Mouse (Mus musculus) v-Abl transformed pro-B cells (cell line): ENCODE data around the gene Ttll9.

ENCODE experiments used
- in situ Hi-C, 2 experiments: fragments of 400-800 bp; cut with MboI; formaldehyde crosslinking; loops; one replicate each; pipeline ENCODE4 v1.15.1; 2025; ENCODE audit not compliant: unreplicated experiment in 2 of 2

The Ttll9 gene

DNA sequence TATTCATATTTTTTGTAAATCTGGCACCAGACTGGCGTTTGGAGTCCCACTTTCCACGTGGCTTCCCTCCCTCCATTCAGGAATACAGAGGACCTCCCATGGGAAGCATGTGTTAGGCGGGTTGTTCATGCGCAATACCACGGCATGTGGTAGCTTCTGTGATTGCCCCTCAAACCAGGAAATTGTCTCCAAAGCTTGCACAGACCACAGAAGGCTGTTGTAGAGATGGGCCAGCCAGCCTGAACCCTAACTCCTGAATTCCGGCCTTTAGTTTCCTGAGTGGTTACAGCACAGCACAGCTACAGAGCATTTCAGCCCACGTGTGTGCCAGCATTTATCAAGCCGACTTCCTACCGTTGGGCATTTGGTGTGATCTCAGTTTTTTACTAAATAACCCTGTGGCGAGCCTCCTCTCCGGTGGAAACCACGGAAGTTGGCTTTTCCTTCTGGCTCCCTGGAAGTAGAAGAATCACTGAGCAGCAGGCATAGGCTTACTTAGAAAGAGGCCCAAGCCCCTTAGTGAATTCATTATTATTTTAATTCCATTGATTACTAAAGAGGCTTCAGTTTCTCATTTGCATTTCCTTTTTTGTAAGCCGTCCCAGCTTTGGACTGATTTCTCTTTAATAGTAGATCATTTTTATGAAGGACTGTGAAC lies 41.5 kb downstream of the Ttll9 start:
- in situ Hi-C loops, result no loop called here

DNA sequence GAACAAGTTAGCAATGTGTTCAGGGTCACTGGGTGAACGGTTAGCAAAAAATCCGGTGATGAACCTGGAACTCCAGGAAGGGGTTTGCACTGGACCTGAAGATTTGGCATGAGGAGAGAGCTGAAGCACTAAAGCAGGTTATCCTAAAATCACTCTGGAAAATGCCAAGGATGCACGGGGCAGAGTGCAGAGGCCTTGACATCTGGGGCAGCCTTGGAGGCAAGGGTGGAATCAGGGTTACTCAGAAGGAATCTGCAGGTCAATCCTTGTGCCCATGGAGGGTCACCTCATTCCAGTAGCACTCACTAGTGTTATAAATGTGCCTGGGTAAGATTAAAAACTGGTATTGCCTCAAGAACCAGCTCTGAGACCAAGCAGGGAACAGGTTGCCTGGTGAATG lies 43.7 kb downstream of the Ttll9 start:
- in situ Hi-C loops, result no loop called here

DNA sequence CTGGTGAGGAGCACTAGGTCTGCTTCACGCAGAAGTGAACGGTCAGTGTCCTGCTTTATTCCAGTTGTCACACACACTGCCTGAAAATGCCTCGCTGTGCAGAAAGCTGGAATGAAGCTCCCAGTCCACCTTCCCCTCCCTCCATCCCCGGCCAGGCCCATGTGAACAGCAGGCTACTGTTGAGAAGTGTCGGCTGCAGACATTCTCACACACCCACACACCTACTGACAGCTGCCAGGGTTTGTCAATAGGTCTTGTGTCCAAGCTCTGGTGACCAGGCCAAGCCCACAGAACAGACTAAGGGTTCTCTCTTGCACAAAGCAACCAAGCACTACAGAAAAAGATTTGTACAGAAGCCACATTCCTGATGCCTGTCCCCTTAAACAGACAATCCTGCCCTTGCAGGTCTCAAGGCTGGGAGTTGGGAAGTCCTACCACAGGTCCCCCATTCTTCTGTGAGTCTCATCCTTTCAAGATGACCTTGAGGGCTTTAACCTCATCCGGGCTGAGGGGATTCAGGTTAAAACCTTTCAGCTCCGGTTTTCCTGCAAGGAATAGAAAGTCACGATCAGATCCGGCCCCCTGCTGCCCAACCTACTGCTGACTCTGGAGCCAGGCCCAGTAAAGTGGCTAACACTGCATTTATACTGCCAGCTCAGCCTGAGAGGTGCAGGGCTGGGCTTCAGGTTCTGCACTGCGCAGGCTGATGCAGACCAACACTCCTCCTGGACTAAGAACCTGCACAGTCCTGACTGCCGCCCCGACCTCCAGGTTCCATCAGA lies 47.1 kb downstream of the Ttll9 start:
- in situ Hi-C loops, result no loop called here

DNA sequence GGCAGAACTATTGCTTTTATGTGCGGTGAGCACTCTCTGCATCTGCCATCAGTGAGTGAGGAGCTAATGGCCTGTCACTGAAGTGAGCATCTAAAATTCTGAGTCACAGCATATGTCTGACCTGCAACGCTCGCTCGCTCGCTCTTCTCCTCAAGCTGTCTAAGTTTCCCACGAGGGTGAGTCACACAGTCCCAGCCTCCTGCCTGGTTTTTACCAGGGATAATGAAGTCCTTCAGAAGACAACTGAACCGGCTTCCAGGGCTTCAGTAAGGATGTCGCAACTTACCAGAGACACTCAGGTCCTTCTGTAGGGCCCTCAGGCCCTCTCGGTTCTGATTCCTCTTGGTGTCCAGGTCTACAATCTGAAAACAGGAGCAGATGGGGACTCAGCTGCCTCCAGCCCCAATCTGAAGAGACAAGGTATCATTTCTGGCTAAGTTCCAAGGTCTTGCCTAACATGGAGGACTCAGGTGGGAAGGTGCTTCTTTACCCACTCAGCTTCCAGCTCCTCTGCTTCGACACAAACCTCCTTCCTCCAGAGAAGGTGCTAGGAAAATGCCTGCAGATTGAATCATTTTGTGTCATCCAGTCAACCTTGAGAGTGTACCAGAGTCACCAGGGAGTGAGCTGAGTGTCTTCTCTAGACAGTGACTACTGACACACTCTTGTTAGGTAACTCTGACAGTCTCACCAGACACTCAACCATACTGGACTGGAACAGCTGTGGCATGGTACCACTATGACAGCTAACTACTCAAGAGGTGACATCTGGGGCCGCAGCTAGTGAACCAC lies 51.6 kb downstream of the Ttll9 start:
- in situ Hi-C loops, result loop anchor here (10.0 kb wide), 1 partner anchor 99 kb away; the partner anchor contains the start of gene Mylk2 (in 2 of the 2)

DNA sequence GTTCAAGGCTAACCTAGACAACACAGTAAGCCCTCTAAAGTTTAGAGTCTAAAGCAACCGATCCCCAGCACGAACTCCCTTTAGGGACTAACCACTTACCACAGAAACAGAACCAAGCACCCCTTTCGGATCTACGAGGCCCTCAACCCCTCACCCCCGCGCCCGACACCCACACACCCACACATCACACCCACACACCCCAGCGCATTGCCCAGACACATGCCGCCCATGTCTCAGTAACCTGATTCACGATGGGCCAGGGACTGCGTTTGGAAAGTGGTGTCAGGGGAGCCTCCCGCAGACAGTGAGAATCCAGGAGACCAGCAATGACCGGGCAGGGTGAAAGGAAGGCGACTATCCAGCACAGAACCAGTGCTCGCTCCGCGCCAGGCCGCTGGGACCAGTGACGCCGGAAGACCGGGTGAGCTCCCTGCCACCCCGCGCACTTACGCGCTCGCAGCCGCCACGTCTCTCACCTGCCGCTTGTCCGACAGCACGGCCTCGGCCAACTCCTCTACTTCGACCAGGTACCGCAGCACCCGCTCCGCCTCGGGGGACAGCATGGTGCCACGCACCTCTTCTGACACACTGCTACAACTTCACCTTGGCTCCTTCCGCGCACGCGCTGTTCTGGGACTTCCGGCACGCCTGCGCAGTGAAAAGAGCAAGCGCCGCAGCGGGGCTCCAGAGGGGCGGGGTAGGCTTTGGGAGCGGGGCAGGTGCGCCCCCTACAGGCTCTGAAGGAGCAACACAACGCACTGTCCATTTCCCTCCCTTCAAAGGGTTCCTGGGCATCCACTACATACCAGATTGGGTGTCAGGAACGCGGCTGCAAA lies 52.7 kb downstream of the Ttll9 start, which contains the start of gene Pdrg1:
TSS of gene Pdrg1 (minus strand) at position 670 of the 836 bp plus-strand sequence.
- in situ Hi-C loops, result loop anchor here (10.0 kb wide), 1 partner anchor 100 kb away; the partner anchor contains the start of gene Mylk2 (in 2 of the 2)

DNA sequence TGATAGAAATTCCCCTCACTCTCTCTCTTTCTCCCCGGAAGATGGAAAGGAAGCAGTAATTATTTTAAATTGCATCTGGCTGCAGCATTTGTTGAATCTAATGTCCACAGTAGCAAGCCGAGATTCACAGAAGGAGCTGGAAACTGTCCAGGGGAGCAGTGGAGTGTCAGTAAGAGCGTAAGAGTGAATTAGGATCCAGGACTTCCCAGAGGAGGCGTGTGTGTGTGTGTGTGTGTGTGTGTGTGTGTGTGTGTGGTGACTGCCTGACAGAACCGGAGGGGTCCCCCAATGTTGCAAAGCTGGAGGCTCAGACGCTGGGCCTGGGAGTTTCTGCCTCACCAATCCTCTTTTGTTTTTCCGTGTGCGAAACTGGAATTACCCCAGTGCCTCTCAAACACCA lies 53.5 kb downstream of the Ttll9 start:
- in situ Hi-C loops, result loop anchor here (10.0 kb wide), 1 partner anchor 101 kb away; the partner anchor contains the start of gene Mylk2 (in 2 of the 2)

DNA sequence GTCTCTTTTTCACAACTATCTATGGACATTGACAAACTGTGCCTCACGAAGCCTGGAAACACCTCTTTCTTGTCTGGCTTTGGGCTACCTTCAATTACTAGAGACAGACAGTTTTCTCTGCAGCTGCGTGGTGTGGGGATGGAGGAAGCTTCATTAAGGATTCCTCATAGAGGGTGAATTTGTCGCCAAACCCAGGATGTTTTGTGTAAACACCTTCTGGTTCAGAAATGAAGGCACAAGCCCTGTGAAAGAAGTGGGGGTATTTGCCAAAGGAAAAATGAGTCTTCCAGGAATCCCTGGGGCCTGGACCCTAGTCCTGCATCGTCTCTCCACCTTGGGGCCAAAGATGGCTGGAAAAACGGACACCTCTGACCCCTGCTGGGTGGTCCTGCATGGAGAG lies 54.5 kb downstream of the Ttll9 start:
- in situ Hi-C loops, result loop anchor here (10.0 kb wide), 1 partner anchor 102 kb away; the partner anchor contains the start of gene Mylk2 (in 2 of the 2)

DNA sequence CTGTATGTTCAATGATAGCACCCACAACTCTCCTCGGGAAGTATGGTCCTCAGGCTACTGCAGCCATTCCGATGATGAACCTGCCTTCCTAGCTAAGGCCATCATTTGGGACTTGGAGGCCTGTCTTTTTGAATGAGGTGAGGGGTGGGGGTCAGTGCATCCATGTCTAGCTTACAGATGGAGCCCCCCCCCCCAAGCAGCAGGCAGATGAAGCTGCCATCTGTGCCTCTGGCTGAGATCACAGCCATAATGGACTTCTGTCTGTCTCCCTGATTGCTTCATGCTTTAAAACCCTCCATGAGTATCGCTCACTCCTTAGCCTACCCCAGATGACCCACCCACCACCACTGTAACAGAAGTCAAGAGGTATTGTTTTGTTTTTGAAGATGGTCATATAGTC lies 57.1 kb downstream of the Ttll9 start:
- in situ Hi-C loops, result loop anchor here (10.0 kb wide), 1 partner anchor 105 kb away; the partner anchor contains the start of gene Mylk2 (in 2 of the 2)

DNA sequence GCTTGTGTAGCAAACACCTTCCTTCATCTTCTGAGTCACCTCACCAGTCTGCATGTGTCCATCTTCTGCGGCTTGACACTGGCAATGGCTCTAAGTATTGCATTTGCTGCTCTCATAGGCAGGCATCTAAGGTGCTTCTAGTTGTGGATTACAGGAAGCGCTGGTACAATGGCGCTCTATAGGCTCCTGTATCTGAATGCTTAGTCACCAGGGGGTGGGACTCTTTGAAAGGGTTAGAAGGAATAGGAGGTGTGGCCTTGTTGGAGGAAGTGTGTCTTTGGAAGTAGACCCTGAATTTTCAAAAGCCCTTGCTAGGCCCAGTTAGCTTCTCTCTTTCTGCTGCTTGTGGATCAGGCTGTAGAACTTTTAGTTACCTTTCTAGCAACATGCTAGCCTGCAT lies 58.9 kb downstream of the Ttll9 start:
- in situ Hi-C loops, result no loop called here

DNA sequence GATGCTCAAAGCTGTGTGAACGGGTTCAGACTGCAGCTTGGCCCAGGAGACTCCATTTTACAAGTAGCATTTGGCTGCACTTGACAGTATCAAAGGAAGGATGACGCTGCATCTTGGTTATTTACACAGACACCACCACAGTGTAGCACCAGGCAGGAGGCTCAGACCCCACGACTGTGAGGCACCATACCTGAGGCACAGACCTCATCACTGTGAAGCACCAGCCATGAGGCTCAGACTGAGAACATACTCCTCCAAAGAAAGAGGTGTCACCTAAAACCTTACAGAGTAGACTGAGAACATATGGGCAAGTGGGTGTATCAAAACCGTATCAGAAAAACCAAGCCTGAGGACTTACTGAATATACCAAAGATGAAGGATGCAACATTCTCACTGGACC lies 60.6 kb downstream of the Ttll9 start:
- in situ Hi-C loops, result no loop called here

DNA sequence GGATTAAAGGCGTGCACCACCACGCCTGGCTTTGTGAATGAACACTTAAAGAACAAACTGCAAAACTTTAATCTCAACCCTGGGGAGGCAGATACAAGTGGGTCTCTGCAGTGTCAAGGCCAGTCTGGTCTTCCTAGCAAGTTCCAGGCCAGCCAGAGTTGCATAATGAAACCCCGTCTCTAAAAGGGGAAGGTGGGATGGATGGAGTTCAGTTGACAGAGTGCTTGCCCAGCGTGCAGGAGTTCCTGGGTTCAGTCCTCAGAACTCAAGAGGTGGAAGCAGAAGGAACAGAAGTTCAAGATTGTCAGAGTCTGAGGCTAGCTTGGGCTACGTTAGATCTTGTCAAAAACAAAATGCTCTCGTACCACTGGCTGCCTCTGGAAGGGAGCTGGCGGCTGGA lies 63.8 kb downstream of the Ttll9 start:
- in situ Hi-C loops, result no loop called here

DNA sequence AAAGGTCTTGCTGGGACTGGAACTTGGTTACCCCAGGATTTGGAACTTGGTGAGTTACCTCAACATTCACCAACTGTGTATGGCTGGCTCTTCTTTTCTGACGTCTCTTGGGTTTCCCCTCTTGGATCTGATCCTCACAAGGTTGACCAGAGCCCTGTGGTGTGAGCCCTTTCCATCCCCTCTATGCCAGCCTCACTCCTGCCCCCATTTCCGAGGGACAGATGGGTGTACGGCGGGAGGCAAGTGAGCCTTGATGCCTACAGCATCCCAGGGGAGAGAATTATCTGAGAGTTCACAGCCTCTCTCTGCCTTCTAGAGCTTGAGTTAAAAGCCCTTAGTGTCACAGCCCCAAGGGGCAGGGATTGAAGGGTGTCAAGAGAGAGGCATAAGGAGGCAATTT lies 65.2 kb downstream of the Ttll9 start:
- in situ Hi-C loops, result no loop called here

DNA sequence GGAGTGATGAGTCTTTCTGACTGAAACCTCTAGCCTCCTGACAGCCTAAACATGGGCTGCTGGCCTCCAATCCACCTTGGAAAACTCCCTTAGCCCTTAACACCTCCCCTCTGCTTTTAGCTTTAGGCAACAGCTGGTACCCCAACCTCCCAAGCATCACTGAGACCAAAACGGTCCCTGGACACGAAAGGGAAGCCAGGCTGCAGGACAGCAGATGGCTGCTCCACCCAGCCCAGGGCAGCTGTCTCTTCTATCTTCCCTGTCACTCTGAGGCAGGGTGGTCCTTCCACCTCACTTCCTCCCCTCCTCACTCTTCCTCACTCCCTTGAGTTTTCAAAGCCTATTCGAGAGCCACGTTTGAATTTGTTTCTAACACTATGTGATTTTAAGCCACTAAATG lies 68.1 kb downstream of the Ttll9 start:
- in situ Hi-C loops, result no loop called here

DNA sequence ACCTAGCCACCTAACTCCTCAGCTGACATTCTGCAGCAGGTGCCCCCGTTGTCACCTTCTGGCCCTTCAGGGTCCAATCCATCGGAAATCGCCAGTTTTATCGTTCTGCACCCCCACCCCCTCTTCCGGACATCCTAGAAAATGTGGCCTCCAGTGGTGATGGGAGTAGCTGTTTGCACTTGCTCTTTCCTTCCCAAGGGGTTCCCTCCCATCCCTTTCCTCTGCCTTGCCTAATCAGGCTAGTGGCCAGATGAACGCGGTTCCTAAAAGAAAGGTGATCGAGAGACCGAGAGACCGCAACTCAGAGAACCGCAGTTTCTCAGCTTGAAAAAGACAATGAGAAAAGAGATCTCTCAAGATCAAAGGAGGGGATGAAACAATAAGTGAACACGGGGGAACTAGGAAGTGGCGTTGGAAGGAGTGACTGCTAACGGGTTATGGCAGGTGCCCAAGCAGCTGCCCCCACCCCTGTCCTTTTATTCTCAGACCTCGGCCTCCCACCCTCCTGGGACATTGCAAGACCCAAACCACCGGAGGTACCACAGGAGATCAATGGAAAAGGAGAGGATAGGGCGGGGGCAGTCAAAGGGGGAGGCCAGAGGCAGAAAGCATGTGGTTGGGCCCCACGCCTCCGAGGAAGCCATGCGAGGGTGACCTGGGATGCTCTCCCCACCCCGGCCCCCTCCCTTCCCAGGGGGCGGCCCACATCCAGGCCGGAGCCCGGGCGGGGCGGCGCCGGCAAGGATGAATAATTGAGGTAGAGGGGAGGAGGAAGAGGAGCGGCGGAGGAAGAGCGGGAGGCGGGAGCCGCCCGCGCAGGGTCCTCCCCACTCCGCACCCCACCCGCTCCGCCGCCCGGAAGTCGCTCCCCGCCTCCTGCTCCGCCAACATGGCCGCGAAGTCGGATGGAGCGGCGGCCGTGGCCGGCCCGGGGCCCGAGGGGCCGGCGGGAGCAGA lies 69.1 kb downstream of the Ttll9 start, which contains the start of gene Xkr7:
TSS of gene Xkr7 (plus strand) at position 727 of the 957 bp plus-strand sequence.
- in situ Hi-C loops, result no loop called here

DNA sequence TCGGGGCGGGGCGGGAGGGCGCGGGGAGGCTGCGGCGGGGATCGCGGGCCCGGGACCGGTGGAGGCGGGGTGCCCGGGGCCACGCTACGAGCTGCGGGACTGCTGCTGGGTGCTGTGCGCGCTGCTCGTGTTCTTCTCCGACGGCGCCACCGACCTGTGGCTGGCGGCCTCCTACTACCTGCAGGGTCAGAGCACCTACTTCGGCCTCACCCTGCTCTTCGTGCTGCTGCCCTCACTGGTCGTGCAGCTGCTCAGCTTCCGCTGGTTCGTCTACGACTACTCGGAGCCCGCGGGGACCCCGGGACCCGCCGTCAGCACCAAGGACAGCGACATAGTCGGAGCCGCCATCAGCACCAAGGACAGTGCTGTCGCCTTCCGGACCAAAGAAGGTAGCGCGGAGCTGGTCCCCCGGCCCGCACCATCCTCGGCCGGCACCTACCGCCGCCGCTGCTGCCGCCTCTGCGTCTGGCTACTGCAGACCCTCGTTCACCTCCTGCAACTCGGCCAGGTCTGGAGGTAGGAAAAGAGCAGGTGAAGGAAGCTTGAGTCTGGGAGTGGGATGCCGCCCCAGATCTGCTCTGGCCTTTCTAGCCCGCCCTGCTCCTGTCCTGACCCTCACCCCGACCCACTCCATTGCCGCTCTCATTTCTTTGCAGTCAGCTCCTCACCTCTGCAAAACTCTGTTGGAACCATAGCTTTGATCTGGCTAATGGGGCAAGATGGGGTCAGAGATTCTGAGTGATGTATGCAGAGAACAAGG lies 70.0 kb downstream of the Ttll9 start:
- in situ Hi-C loops, result no loop called here

DNA sequence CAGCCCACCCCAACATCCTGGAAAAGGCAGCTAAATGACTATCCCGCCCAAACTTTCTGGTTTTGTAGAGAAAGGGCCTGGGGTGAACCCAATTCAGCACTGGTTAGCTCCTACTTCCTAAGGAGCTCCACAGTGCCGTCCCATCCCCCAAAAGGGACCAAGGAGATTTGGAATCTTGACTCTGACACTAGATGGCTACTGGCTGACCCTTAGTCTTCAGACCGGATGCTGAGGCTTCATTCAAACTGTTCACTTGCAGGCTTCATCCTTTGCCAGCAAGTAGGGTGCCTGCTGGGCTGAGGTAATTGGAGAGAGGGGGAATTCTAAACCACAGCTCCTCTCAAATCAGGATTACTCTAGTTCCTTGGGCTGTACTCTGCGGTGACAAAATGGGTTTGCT lies 70.7 kb downstream of the Ttll9 start:
- in situ Hi-C loops, result no loop called here

DNA sequence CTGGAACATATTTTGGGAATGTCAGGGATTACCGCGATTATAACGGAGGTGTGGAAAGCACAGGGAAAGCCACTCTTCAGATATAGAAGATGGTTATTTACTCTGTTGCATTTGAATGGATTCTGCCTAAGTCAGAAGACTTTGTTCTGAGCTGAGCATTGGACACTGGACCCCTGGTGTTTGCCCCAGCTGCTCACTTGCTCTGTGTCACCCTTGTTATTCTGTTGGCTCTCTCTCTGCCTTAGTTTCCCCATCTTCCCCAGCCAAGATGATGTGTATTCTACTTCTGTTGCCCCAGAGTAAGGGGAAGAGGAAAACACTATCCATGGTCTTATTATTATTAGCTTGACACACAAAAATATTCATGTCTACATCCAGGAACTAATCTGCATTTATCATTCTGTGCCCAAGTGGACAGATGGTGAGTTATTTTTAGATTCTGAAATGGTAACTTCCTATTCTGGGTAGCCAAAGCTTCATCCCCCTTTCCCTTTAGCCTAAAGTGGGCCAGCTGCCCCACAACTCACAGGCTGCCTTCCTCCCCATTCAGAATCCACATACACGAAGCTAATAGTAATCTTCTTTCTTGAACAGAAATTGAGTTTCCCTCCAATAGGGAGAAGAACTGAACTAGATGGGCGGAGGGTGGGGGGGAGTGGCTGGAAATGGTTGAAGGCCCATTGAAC lies 71.4 kb downstream of the Ttll9 start:
- in situ Hi-C loops, result no loop called here

DNA sequence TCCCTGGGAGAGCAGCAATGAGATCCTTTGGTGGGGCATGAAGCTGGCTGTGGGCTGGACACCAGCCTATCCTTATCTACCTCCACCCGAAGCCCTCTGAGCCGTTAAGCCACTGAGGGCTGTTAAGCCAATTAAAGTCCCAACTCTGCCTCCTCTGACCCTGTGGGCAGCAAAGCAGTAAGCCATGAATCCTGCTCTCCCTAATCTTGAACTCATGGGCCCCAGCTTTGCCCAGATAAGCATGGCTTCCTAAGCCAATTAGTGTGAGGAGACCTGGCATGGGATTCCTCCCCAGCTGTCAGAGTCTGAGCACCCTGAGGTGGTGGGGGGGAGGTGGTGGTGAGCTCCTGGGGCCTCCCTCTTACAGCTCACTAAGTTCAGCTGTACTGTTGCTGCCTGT lies 74.4 kb downstream of the Ttll9 start:
- in situ Hi-C loops, result no loop called here
